Mouse (Mus musculus) heart, postnatal 25 days (tissue): Measurements from ENCODE around the gene Msmo1. TPM values are rescaled to one million over a fixed set of nuclear protein-coding genes. Genes with fewer than 3 reads are reported as not detected.

ENCODE experiments used
- DNase-seq: peaks from one replicate; pipeline ENCODE4 v3.0.0; 2022; ENCODE audit warnings: low spot score
- intact Hi-C: fragments of 180-260 bp; cut with DNase I; formaldehyde crosslinking; loops from one replicate; pipeline ENCODE4 v1.15.1; 2025
- total RNA-seq, 2 experiments: library from RNA; stranded (reverse); gene quantifications; 2 replicates each; pipeline ENCODE4 v1.2.3; 2021

Gene Msmo1
- total RNA-seq, 2 experiments from 2014 or later = 6.1 to 8.9 TPM

- intact Hi-C loops = no loop called here
- no peak for DNase-seq
Observed at GRCm38 (mm10) chr8:64723206-64723605, 10.4 kb downstream of the Msmo1 start.

GRCm38 (mm10) chr8:64717868-64718267 lies 15.7 kb downstream of the Msmo1 start:
- DNase-seq = no peak
- intact Hi-C loops = no loop called here

- intact Hi-C loops = no loop called here
- DNase-seq = no peak
Observed at GRCm38 (mm10) chr8:64712499-64712898, 21.1 kb downstream of the Msmo1 start.

- no peak for DNase-seq
- intact Hi-C loops = no loop called here
Observed at GRCm38 (mm10) chr8:64711544-64711943, 22.0 kb downstream of the Msmo1 start.

- intact Hi-C loops = no loop called here
- no peak for DNase-seq
Observed at GRCm38 (mm10) chr8:64707481-64707880, 26.1 kb downstream of the Msmo1 start.

GRCm38 (mm10) chr8:64703191-64703590 lies 30.4 kb downstream of the Msmo1 start:
- DNase-seq = no peak
- intact Hi-C loops = no loop called here

- intact Hi-C loops = loop anchor here (1.0 to 5.0 kb wide), 2 partner anchors 74 to 250 kb away; no protein-coding TSS in a partner anchor
- DNase-seq = peak; percentile 75
Observed at GRCm38 (mm10) chr8:64692651-64693201, 40.9 kb downstream of the Msmo1 start, which contains the start of gene Cpe. Gene Cpe, minus strand, starts transcription at chr8:64693054.

GRCm38 (mm10) chr8:64691591-64692401 lies 41.8 kb downstream of the Msmo1 start:
- intact Hi-C loops = loop anchor here (5.0 kb wide), 1 partner anchor 251 kb away; no protein-coding TSS in a partner anchor
- DNase-seq = no peak

- intact Hi-C loops = loop anchor here (5.0 kb wide), 1 partner anchor 251 kb away; no protein-coding TSS in a partner anchor
- no peak for DNase-seq
Observed at GRCm38 (mm10) chr8:64690845-64691244, 42.7 kb downstream of the Msmo1 start.

- intact Hi-C loops = loop anchor here (5.0 kb wide), 1 partner anchor 252 kb away; no protein-coding TSS in a partner anchor
- no peak for DNase-seq
Observed at GRCm38 (mm10) chr8:64690306-64690705, 43.3 kb downstream of the Msmo1 start.

GRCm38 (mm10) chr8:64688741-64689140 lies 44.9 kb downstream of the Msmo1 start:
- no peak for DNase-seq
- intact Hi-C loops = no loop called here

GRCm38 (mm10) chr8:64688161-64688560 lies 45.4 kb downstream of the Msmo1 start:
- no peak for DNase-seq
- intact Hi-C loops = no loop called here

GRCm38 (mm10) chr8:64682501-64682900 lies 51.1 kb downstream of the Msmo1 start:
- DNase-seq = no peak
- intact Hi-C loops = no loop called here

GRCm38 (mm10) chr8:64676381-64676780 lies 57.2 kb downstream of the Msmo1 start:
- intact Hi-C loops = no loop called here
- DNase-seq = no peak

- intact Hi-C loops = no loop called here
- DNase-seq = no peak
Observed at GRCm38 (mm10) chr8:64674951-64675585, 58.5 kb downstream of the Msmo1 start.

- intact Hi-C loops = no loop called here
Observed at GRCm38 (mm10) chr8:64672920-64673319, 60.7 kb downstream of the Msmo1 start.

GRCm38 (mm10) chr8:64671937-64672336 lies 61.7 kb downstream of the Msmo1 start:
- DNase-seq = no peak
- intact Hi-C loops = no loop called here

More at GRCm38 (mm10) chr8:64672920-64673319, 60.7 kb downstream of the Msmo1 start:
- no peak for DNase-seq
